Mouse (Mus musculus) bone marrow macrophage, adult 2 months (primary cell): ENCODE measurements around the gene Hist1h3e.

ENCODE experiments used
- CTCF ChIP-seq: IDR thresholded peaks from 2 replicates; pipeline ENCODE4 v1.5.1; 2012; ENCODE audit warnings: low read depth, mild to moderate bottlenecking, low read length, moderate library complexity
- POLR2A ChIP-seq: IDR thresholded peaks from 2 replicates; pipeline ENCODE4 v1.6.1; 2012; ENCODE audit warnings: mild to moderate bottlenecking, low read depth, low read length, borderline replicate concordance

GRCm38 (mm10) chr13:23530901-23531875 is 31.0 kb downstream of the Hist1h3e start, which contains the start of gene Hist1h4h:
- no peak for TF ChIP-seq CTCF
- peak; percentile 96 for TF ChIP-seq POLR2A
